Mouse (Mus musculus): ENCODE data around the gene Krtap5-1. TPM values are rescaled to one million over a fixed set of nuclear protein-coding genes. Genes with fewer than 3 reads are reported as not detected.
"Not testable (repeated sequence)": the region's sequence is repeated elsewhere in the genome, so short reads cannot be mapped to it uniquely, and the experiment has no call there.

The Krtap5-1 gene
- total and polyA plus RNA-seq, 2 experiments from 2014 or later: not detected

GRCm38 (mm10) chr7:142295418-142295817 is 1.5 kb downstream of the Krtap5-1 start:
- peak; percentile 53 for TF ChIP-seq CTCF (IDR thresholded peaks at IDR 0.05; ENCODE audit: low read depth)

GRCm38 (mm10) chr7:142293851-142294250 is 3.1 kb downstream of the Krtap5-1 start:
- ATAC-seq; H3K36me3 ChIP-seq (ENCODE audit: insufficient read depth, low read length); H3K27ac ChIP-seq; H3K4me3 ChIP-seq (ENCODE audit: low read length); H3K27me3 ChIP-seq (ENCODE audit: insufficient read depth, low read length); H3K4me2 ChIP-seq (ENCODE audit: low read depth, low read length); H3K4me1 ChIP-seq (ENCODE audit: insufficient read depth, low read length); H3K9me3 ChIP-seq (ENCODE audit: low read length); H3K9ac ChIP-seq (replicated peaks; ENCODE audit: low read length): not testable (repeated sequence)
- peak; percentile 62 for DNase-seq (ENCODE audit: low spot score)
- 0% methylated on average over 2 of the region's 2 CpGs for whole genome bisulfite sequencing
- TF ChIP-seq CTCF (IDR thresholded peaks at IDR 0.05; ENCODE audit: low read depth): peak; percentile 78

More at GRCm38 (mm10) chr7:142295418-142295817, 1.5 kb downstream of the Krtap5-1 start:
- Histone ChIP-seq H3K9me3 (ENCODE audit: low read length) (no peaks in the 10 kb centered on the region), H3K4me2 (ENCODE audit: low read depth, low read length) (no peak overlapping the region), H3K36me3 (ENCODE audit: insufficient read depth, low read length) (no peaks in the 10 kb centered on the region), H3K4me3 (ENCODE audit: low read length) (no peak overlapping the region), H3K9ac (replicated peaks; ENCODE audit: low read length) (no peak overlapping the region), H3K27me3 (ENCODE audit: insufficient read depth, low read length) (no peaks in the 10 kb centered on the region), H3K4me1 (ENCODE audit: insufficient read depth, low read length) (no peaks in the 10 kb centered on the region), H3K27ac (no peak overlapping the region)
- no peak for DNase-seq (ENCODE audit: low spot score)
- ATAC-seq: no peak

- DNase-seq (ENCODE audit: low spot score); H3K27me3 ChIP-seq (ENCODE audit: insufficient read depth, low read length); H3K9ac ChIP-seq (replicated peaks; ENCODE audit: low read length); ATAC-seq; H3K36me3 ChIP-seq (ENCODE audit: insufficient read depth, low read length); H3K27ac ChIP-seq; H3K4me3 ChIP-seq (ENCODE audit: low read length); H3K4me2 ChIP-seq (ENCODE audit: low read depth, low read length); H3K9me3 ChIP-seq (ENCODE audit: low read length); H3K4me1 ChIP-seq (ENCODE audit: insufficient read depth, low read length): not testable (repeated sequence)
- 84% methylated on average over 9 of the region's 9 CpGs for WGBS
Observed at GRCm38 (mm10) chr7:142285910-142286612, 10.9 kb downstream of the Krtap5-1 start.

GRCm38 (mm10) chr7:142285130-142285835 is 11.6 kb downstream of the Krtap5-1 start:
- Histone ChIP-seq H3K9ac (replicated peaks; ENCODE audit: low read length) (peak overlapping the region; percentile 22; the same call in 1 of the 2 replicates), H3K27ac (peak overlapping the region; percentile 67), H3K4me1 (ENCODE audit: insufficient read depth, low read length) (no peaks in the 10 kb centered on the region), H3K36me3 (ENCODE audit: insufficient read depth, low read length) (no peaks in the 10 kb centered on the region), H3K4me2 (ENCODE audit: low read depth, low read length) (peak overlapping the region; percentile 78), H3K27me3 (ENCODE audit: insufficient read depth, low read length) (no peaks in the 10 kb centered on the region), H3K9me3 (ENCODE audit: low read length) (no peaks in the 10 kb centered on the region), H3K4me3 (ENCODE audit: low read length) (peak overlapping the region; percentile 52)
- DNase-seq (ENCODE audit: low spot score) (peak; percentile 73), ATAC-seq (peak; percentile 75)
- WGBS: 24% methylated on average over 23 of the region's 23 CpGs
- peak; percentile 68 for TF ChIP-seq CTCF (IDR thresholded peaks at IDR 0.05; ENCODE audit: low read depth)

- Histone ChIP-seq H3K4me1 (ENCODE audit: insufficient read depth, low read length) (no peaks in the 10 kb centered on the region), H3K27ac (peak overlapping the region; percentile 67), H3K36me3 (ENCODE audit: insufficient read depth, low read length) (no peaks in the 10 kb centered on the region), H3K27me3 (ENCODE audit: insufficient read depth, low read length) (no peaks in the 10 kb centered on the region), H3K9ac (replicated peaks; ENCODE audit: low read length) (peak overlapping the region; percentile 22), H3K4me2 (ENCODE audit: low read depth, low read length) (peak overlapping the region; percentile 78), H3K9me3 (ENCODE audit: low read length) (no peaks in the 10 kb centered on the region), H3K4me3 (ENCODE audit: low read length) (peak overlapping the region; percentile 52)
- ATAC-seq: peak; percentile 88
- peak; percentile 98 for DNase-seq (ENCODE audit: low spot score)
- WGBS: under 1% methylated on average over 19 of the region's 19 CpGs
- peak; percentile 80 for TF ChIP-seq CTCF (IDR thresholded peaks at IDR 0.05; ENCODE audit: low read depth)
Observed at GRCm38 (mm10) chr7:142284615-142285080, 12.3 kb downstream of the Krtap5-1 start.

GRCm38 (mm10) chr7:142284023-142284591 is 12.8 kb downstream of the Krtap5-1 start:
- H3K27ac ChIP-seq: peak overlapping the region; percentile 62
- H3K4me2 ChIP-seq (ENCODE audit: low read depth, low read length): peak overlapping the region; percentile 78
- H3K9ac ChIP-seq (replicated peaks; ENCODE audit: low read length): peak overlapping the region; percentile 22
- TF ChIP-seq CTCF (IDR thresholded peaks at IDR 0.05; ENCODE audit: low read depth): peak; percentile 36; the same call in 1 of the 2 replicates
- no peaks in the 10 kb centered on the region for H3K9me3 ChIP-seq (ENCODE audit: low read length)
- no peaks in the 10 kb centered on the region for H3K4me1 ChIP-seq (ENCODE audit: insufficient read depth, low read length)
- H3K36me3 ChIP-seq (ENCODE audit: insufficient read depth, low read length): no peaks in the 10 kb centered on the region
- under 1% methylated on average over 38 of the region's 38 CpGs for WGBS
- no peaks in the 10 kb centered on the region for H3K27me3 ChIP-seq (ENCODE audit: insufficient read depth, low read length)
- ATAC-seq (peak; percentile 77), DNase-seq (ENCODE audit: low spot score) (peak; percentile 63)
- peak overlapping the region; percentile 52 for H3K4me3 ChIP-seq (ENCODE audit: low read length)

GRCm38 (mm10) chr7:142282847-142283246 is 14.1 kb downstream of the Krtap5-1 start:
- not testable (repeated sequence) for H3K9ac ChIP-seq (replicated peaks; ENCODE audit: low read length); ATAC-seq; H3K4me2 ChIP-seq (ENCODE audit: low read depth, low read length); H3K36me3 ChIP-seq (ENCODE audit: insufficient read depth, low read length); H3K27ac ChIP-seq; DNase-seq (ENCODE audit: low spot score); H3K9me3 ChIP-seq (ENCODE audit: low read length); H3K4me1 ChIP-seq (ENCODE audit: insufficient read depth, low read length); H3K4me3 ChIP-seq (ENCODE audit: low read length); H3K27me3 ChIP-seq (ENCODE audit: insufficient read depth, low read length)
- 40% methylated on average over 2 of the region's 2 CpGs for WGBS
